Mouse (Mus musculus): ENCODE measurements around the gene A630023A22Rik.

DNA sequence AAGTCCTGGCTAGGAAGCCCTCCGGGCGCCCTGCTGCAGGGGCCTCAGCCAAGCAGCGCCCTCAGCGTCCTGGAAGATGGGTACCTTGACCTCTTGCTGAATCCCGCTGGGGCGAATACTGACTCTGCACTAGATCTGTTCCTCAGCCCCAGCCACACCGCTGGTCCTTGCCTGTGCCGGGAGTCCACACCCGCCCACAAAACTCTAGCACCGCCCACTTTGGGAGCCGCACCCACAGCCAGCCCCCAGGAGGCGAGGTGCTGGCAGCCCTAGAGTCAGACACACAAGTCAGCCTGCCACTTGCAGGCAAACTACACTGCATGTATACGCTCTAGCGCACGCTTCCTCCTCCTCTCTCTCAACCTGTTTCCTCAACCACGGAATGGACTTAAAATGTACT, 49.8 kb upstream of the A630023A22Rik start, which contains the start of gene Npy4r:
- TF ChIP-seq POLR2A (IDR thresholded peaks at IDR 0.05; ENCODE audit: low read depth, low read length) (no peak), CTCF (IDR thresholded peaks at IDR 0.05; ENCODE audit: extremely low read depth, insufficient read length, insufficient replicate concordance, low read depth, low read length) (no peak)

All from small intestine, adult 2 months (tissue).